In the genomic region with DNA sequence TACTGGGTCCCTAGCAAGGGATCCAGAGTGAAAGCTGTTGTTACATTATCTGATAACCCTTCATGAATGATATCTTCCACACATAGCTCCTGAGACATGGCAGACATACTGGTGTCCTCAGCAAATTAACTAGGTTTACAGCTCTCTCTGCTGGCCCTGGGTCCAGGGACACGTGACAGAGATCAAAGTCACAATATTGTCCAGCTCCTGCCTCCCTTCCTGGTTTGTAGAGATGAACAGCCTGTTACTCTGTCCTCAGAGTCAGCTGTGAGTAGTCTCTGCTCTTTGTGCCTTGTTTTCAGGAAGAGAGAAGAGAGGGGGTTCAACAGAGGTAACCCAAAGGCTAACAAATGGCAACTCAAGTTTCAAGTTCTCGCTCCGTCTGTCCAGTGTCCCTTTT, we compare ENCODE assay signal across 21 mouse cellular contexts.
"Had no signal": no experiment of that assay in that cellular context is flagged by ENCODE, and none has a peak within 500 bp of the region (broad histone marks: within the 10 kb centered on the region; RNA-seq: fewer than 3 reads in every experiment).

No protein-coding gene starts in this region.

- H3K27ac ChIP-seq: heart, embryonic 13.5 days; heart, embryonic 15.5 days; hindbrain, embryonic 10.5 days; hindbrain, embryonic 12.5 days; hindbrain, embryonic 14.5 days; intestine, embryonic 15.5 days; layer of hippocampus, adult 2 months; left cerebral cortex, adult 2 months; limb, embryonic 12.5 days; liver, embryonic 13.5 days; liver, embryonic 15.5 days had no signal

- H3K4me3 ChIP-seq: gastrocnemius, adult 2 months; heart, embryonic 13.5 days; heart, embryonic 15.5 days; hindbrain, embryonic 10.5 days; hindbrain, embryonic 12.5 days; intestine, embryonic 15.5 days; layer of hippocampus, adult 2 months; left cerebral cortex, adult 2 months; limb, embryonic 10.5 days; limb, embryonic 12.5 days; liver, embryonic 13.5 days; liver, embryonic 15.5 days had no signal

- H3K36me3 ChIP-seq: heart, embryonic 13.5 days; heart, embryonic 15.5 days; hindbrain, embryonic 10.5 days; hindbrain, embryonic 12.5 days; intestine, embryonic 15.5 days; limb, embryonic 10.5 days; limb, embryonic 12.5 days; liver, embryonic 13.5 days; liver, embryonic 15.5 days had no signal

- DNase-seq: gastrocnemius, postnatal 10 days; gastrocnemius, postnatal 25 days; heart, postnatal 4 days; kidney, adult 18-20 months; kidney, adult 8-10 months; kidney, postnatal 10 days; kidney, postnatal 25 days; kidney, postnatal 4 days; liver, embryonic 13.5 days had no signal

- H3K9ac ChIP-seq: heart, embryonic 13.5 days; heart, embryonic 15.5 days; hindbrain, embryonic 12.5 days; hindbrain, embryonic 14.5 days; intestine, embryonic 15.5 days; limb, embryonic 12.5 days; liver, embryonic 13.5 days; liver, embryonic 15.5 days had no signal

- H3K4me1 ChIP-seq: intestine, embryonic 15.5 days had no signal

- H3K27me3 ChIP-seq: hindbrain, embryonic 12.5 days; intestine, embryonic 15.5 days; limb, embryonic 12.5 days; liver, embryonic 13.5 days; liver, embryonic 15.5 days had no signal
